Mouse (Mus musculus) midbrain, embryonic 16.5 days (tissue): Measurements from ENCODE around the gene Myrf. TPM values are rescaled to one million over a fixed set of nuclear protein-coding genes. Genes with fewer than 3 reads are reported as not detected.

Source experiments
- ATAC-seq: fragments of 200-750 bp; cut with Nextera tagmentation; 2 replicates; pipeline ENCODE4 v1.8.0; 2017; ENCODE audit warnings: moderate TSS enrichment
- H3K27ac ChIP-seq: fragments of 300-500 bp; sonication (generic); 2 replicates; pipeline ENCODE4 v1.5.1; 2014; ENCODE audit warnings: mild to moderate bottlenecking, low read length, mixed read lengths
- H3K27me3 ChIP-seq: fragments of 300-500 bp; sonication (generic); 2 replicates; pipeline ENCODE4 v1.6.1; 2014; ENCODE audit warnings: low read depth, low read length, mixed read lengths; ENCODE audit not compliant: control insufficient read depth, insufficient read depth
- H3K36me3 ChIP-seq: fragments of 300-500 bp; sonication (generic); 2 replicates; pipeline ENCODE4 v1.6.1; 2014; ENCODE audit warnings: mild to moderate bottlenecking, low read length, moderate library complexity, mixed read lengths; ENCODE audit not compliant: control insufficient read depth, insufficient read depth
- H3K4me1 ChIP-seq: fragments of 300-500 bp; sonication (generic); 2 replicates; pipeline ENCODE4 v1.6.1; 2014; ENCODE audit warnings: mild to moderate bottlenecking, low read length, mixed read lengths; ENCODE audit not compliant: control insufficient read depth, insufficient read depth
- H3K4me2 ChIP-seq: fragments of 300-500 bp; sonication (generic); 2 replicates; pipeline ENCODE4 v1.6.1; 2014; ENCODE audit warnings: mild to moderate bottlenecking, low read length, mixed read lengths
- H3K4me3 ChIP-seq: fragments of 300-500 bp; sonication (generic); 2 replicates; pipeline ENCODE4 v1.5.1; 2014; ENCODE audit warnings: low read depth, mild to moderate bottlenecking, low read length, moderate library complexity, mixed read lengths
- H3K9ac ChIP-seq: fragments of 300-500 bp; sonication (generic); 2 replicates; pipeline ENCODE4 v1.6.1; 2014; ENCODE audit warnings: low read depth, low read length, mixed read lengths
- H3K9me3 ChIP-seq: fragments of 300-500 bp; sonication (generic); replicated peaks from 2 replicates; pipeline ENCODE4 v1.6.1; 2014; ENCODE audit warnings: mild to moderate bottlenecking, low read length, mixed read lengths; ENCODE audit not compliant: control insufficient read depth, poor library complexity, severe bottlenecking
- WGBS: fragments of 180-500 bp; shearing (Covaris S2); extraction: QIAGEN DNeasy Blood & Tissue Kit; methylation state at CpG from one replicate; pipeline ENCODE4 v1.1.7; 2014; 5-methylcytosine and 5-hydroxymethylcytosine counted together
- polyA plus RNA-seq: library from polyadenylated mRNA; unstranded; fragments of >200 nt; fragmentation: Nextera tagmentation; extraction: Ambion mirVana; gene quantifications from 2 replicates; pipeline ENCODE4 v1.2.1, GENCODE M21; 2015

Myrf gene
- polyA plus RNA-seq, 1 experiment from 2014 or later: 0.82 TPM

DNA sequence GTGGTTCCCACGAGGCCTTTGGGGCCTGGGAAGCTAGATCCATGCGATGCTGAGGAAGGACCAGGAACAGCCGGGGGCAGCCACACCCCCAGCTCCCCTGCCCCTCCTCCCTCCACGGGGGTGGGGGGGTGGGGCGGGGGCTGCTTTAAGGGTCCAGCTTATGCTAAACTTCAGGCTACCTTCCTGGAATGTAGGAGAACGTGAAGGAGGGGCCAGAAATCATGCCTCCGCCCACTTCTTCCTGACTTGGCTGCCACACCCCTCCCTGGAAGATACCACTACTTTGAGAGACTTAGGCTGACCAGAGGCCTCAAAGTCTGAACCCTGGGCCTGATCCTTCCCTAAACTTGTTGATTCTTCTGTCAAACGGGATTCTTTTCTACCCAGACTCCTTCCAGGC, 17.9 kb downstream of the Myrf start:
- ATAC-seq: no peak
- Histone ChIP-seq H3K4me2 (no peak overlapping the region), H3K4me3 (no peak overlapping the region), H3K36me3 (no peaks in the 10 kb centered on the region), H3K4me1 (no peaks in the 10 kb centered on the region), H3K27ac (no peak overlapping the region), H3K27me3 (no peaks in the 10 kb centered on the region), H3K9me3 (no peaks in the 10 kb centered on the region), H3K9ac (no peak overlapping the region)
- 43% methylated on average over 8 of the region's 8 CpGs for WGBS

DNA sequence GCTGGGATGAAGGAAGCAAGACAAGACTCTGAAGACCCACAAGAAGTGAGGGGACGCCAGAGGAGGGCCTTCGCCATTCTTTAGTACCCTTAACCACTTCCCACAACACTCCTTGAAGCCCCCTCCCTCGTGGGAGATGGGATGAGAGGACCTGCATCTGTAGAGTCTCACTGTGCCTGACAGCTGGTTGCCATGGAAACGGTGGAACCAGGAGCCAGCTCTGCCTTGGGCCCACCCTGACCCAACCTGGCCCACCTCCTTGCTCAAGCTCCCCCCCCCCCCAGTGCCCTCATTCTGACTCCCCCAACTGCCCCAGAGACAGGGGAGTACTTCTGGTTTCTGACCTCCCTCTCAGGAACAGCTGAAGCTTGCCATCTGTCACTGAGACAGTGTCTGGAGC, 19.0 kb downstream of the Myrf start:
- ATAC-seq: no peak

DNA sequence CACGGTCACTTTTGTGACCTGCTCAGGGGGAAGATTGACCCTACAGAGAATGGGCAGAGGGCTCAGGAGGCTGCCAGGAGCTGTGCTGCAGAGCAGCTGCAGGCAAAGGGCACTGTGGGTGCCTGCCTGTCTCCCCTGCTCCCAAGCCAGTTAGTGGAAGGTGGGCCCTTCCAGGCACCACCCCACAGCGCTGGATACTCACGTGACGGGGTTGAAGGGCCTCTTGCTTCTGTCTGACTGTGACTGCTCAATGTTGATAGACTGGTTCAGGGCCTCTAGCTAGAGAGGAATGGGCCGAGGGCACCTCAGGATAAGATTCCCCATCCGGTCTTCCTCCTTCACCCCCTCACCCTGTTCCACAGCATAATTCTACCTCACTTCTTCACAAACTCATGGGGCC, 21.0 kb downstream of the Myrf start:
- no peaks in the 10 kb centered on the region for H3K4me1 ChIP-seq
- H3K27ac ChIP-seq: no peak overlapping the region
- WGBS: 68% methylated on average over 6 of the region's 6 CpGs
- no peak overlapping the region for H3K4me3 ChIP-seq
- H3K9me3 ChIP-seq: no peaks in the 10 kb centered on the region
- no peak for ATAC-seq
- no peaks in the 10 kb centered on the region for H3K27me3 ChIP-seq
- H3K9ac ChIP-seq: no peak overlapping the region
- H3K4me2 ChIP-seq: no peak overlapping the region
- H3K36me3 ChIP-seq: no peaks in the 10 kb centered on the region

More for the DNA sequence above, 19.0 kb downstream of the Myrf start:
- Histone ChIP-seq H3K9me3 (no peaks in the 10 kb centered on the region), H3K9ac (no peak overlapping the region), H3K4me2 (no peak overlapping the region), H3K27ac (no peak overlapping the region), H3K4me1 (no peaks in the 10 kb centered on the region), H3K4me3 (no peak overlapping the region), H3K36me3 (no peaks in the 10 kb centered on the region), H3K27me3 (no peaks in the 10 kb centered on the region)
- 54% methylated on average over 4 of the region's 4 CpGs for whole genome bisulfite sequencing

DNA sequence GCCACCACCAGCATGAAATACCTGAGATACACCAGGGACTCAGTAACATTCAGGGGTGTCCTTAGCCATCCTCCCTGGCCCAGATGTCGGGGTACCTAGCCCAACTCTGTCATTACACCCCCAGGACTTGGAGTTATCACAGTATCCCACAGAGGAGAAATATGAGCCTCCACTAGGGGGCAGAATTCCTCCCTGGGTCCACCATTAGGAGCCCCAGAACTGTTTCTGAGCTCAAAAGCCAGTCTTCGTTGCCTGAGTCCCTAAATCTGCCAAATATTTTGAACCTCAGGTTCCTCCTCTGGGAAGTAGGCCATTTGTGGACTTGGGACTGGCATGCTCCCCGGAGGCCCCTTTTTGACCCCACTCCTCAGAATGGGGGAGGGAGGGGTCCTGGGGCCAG, 21.4 kb downstream of the Myrf start:
- Histone ChIP-seq H3K4me2 (no peak overlapping the region), H3K27ac (no peak overlapping the region), H3K27me3 (no peaks in the 10 kb centered on the region), H3K4me3 (no peak overlapping the region), H3K36me3 (no peaks in the 10 kb centered on the region), H3K9ac (no peak overlapping the region), H3K4me1 (no peaks in the 10 kb centered on the region), H3K9me3 (no peaks in the 10 kb centered on the region)
- 54% methylated on average over 3 of the region's 3 CpGs for WGBS
- no peak for ATAC-seq

DNA sequence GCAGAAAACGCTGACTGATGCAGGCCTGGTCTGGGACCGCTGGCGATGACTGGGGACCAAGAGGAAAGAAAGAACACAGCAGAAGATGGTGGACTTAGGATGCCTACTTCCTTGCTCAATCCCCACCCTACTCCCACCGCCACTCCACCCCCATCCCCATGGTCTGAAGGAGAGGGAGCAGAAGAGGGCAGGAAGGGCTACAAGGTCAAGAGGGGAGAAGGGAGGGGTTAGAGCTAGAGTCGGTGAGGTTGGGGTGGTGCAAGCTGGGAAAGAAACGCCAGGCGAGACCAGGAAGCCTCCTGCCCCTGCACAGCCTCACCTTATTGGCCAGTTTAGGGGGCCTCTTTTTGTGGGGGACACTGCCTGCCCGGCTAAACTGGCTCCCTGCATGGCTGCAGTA, 24.4 kb downstream of the Myrf start:
- no peaks in the 10 kb centered on the region for H3K9me3 ChIP-seq
- H3K27me3 ChIP-seq: no peaks in the 10 kb centered on the region
- H3K4me3 ChIP-seq: no peak overlapping the region
- H3K9ac ChIP-seq: no peak overlapping the region
- H3K36me3 ChIP-seq: peaks cover 8% of the 10 kb centered on the region; the same call in 1 of the 2 replicates
- H3K4me2 ChIP-seq: no peak overlapping the region
- no peak overlapping the region for H3K27ac ChIP-seq
- H3K4me1 ChIP-seq: no peaks in the 10 kb centered on the region
- no peak for ATAC-seq
- WGBS: 79% methylated on average over 8 of the region's 8 CpGs

DNA sequence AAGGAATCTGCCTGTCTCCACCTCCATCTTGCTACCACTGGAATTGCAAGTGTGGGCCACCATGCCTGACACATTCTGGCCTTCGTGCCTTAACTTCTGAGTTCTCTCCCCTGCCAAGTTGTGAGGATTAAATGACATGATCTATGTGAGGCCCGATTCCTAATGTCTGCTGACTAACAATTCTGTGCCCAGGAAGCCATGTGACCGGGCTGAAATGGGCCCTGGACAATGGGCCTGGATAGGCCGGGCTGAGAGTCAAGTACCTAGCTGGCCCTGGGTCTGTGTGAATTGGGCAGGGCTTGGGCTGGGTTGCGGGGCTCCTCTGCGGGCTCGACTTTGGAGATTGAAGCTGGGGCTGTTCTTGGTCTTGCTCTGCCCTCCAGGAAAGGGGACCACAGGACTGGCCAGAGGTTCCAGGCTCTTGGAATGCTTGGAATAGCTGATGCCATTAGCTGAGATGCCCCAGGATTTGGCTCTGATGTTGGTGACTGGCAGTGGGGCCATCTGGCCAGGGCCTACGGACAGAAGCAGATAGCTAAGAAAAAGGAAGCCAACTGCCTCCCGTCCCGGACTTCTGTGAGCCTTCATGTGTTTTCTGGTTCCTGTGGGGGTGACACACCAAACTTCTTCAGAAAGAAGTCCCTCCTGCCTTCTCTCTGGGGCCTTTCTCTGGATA, 26.6 kb downstream of the Myrf start:
- Histone ChIP-seq H3K36me3 (peaks cover 20% of the 10 kb centered on the region), H3K27ac (no peak overlapping the region), H3K9me3 (no peaks in the 10 kb centered on the region), H3K4me3 (no peak overlapping the region), H3K9ac (no peak overlapping the region), H3K4me1 (no peaks in the 10 kb centered on the region), H3K4me2 (no peak overlapping the region), H3K27me3 (no peaks in the 10 kb centered on the region)
- 92% methylated on average over 10 of the region's 10 CpGs for WGBS
- no peak for ATAC-seq

DNA sequence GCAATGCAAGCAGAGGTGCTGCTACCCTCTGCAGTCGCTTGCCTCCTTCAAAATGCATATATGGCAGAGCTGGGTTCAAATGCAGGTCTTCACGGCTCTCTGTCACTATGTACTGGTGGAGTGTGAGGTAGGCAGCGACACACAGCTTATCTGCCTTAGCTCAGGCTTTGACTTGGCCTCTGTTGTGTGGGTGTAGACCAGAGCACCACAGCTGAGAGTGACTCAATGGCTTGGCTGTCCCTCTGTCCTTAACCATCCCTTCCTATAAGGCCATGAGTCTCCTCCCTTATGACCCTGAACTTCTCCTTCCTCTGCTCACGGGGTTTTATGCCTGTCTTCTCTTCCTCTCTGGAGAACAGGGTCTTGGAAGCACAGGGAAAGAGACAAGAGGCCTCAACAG, 29.7 kb downstream of the Myrf start:
- Histone ChIP-seq H3K4me2 (no peak overlapping the region), H3K27me3 (no peaks in the 10 kb centered on the region), H3K36me3 (peaks cover 35% of the 10 kb centered on the region), H3K9me3 (no peaks in the 10 kb centered on the region), H3K9ac (no peak overlapping the region), H3K27ac (no peak overlapping the region), H3K4me3 (no peak overlapping the region), H3K4me1 (no peaks in the 10 kb centered on the region)
- ATAC-seq: no peak
- 87% methylated on average over 4 of the region's 4 CpGs for WGBS

DNA sequence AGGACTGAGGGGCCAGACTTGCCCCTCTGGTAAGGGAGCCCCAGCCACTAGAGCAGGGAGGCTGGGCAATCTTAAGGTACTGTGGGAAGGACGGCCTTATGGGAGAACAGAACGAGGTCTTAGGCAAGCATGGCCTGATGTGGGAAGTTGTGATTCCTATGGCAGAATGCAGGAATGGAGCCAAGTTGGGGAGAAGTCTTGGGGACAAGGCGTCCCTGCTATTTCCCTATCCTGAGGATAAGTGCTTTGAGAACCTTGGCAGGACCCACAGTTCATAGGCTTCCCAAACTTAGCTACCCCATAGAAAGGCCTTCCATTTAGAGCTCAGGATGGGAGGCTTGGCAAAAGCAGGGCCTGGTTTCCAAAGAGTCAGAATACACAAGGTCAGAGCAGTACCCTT, 31.7 kb downstream of the Myrf start:
- no peak overlapping the region for H3K4me2 ChIP-seq
- no peaks in the 10 kb centered on the region for H3K27me3 ChIP-seq
- H3K4me1 ChIP-seq: peaks cover 8% of the 10 kb centered on the region
- H3K4me3 ChIP-seq: no peak overlapping the region
- H3K9ac ChIP-seq: no peak overlapping the region
- H3K27ac ChIP-seq: no peak overlapping the region
- 88% methylated on average over 3 of the region's 3 CpGs for WGBS
- ATAC-seq: no peak
- no peaks in the 10 kb centered on the region for H3K9me3 ChIP-seq
- peaks cover 35% of the 10 kb centered on the region for H3K36me3 ChIP-seq

DNA sequence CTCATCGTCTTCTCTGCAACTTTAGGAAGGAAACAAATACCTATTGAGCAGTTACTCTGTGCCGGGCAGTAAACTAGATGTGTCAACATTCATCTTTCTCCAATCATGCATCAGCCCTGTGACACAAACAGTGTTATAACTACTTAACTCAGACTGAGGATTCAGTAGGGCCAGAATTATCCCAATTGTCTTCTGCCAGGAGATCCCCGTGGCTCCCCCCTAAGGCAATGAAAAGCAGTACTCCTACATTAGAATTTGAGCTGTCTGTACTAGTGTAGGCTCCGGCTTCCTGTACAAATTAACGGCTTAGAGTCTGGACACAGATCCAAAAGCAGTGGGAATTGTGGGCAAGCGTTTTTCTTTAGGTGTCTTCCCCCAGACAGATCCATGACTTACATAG, 35.5 kb downstream of the Myrf start:
- Histone ChIP-seq H3K4me2 (peak overlapping the region; percentile 76), H3K9ac (no peak overlapping the region), H3K9me3 (no peaks in the 10 kb centered on the region), H3K27ac (no peak overlapping the region), H3K27me3 (no peaks in the 10 kb centered on the region), H3K36me3 (peaks cover 30% of the 10 kb centered on the region), H3K4me3 (peak overlapping the region; percentile 64; the same call in 1 of the 2 replicates), H3K4me1 (peaks cover 15% of the 10 kb centered on the region)
- ATAC-seq: no peak
- WGBS: 71% methylated on average over 6 of the region's 6 CpGs
